Mouse (Mus musculus): ENCODE data around the gene Trpm2. TPM values are rescaled to one million over a fixed set of nuclear protein-coding genes. Genes with fewer than 3 reads are reported as not detected.
"Not testable (repeated sequence)": the region's sequence is repeated elsewhere in the genome, so short reads cannot be mapped to it uniquely, and the experiment has no call there.

Gene Trpm2
- total RNA-seq (2021): 2.4 and 4.8 TPM in 2 replicates
- long read RNA-seq, experiment 1: 0 reads
- long read RNA-seq, experiment 2, partial matches to known transcripts: 1 of 1 reads
- long read RNA-seq, experiment 2, other reads (novel, unspliced or antisense): 0 of 1 reads

GRCm38 (mm10) chr10:77970481-77970880, at the start of gene Trpm2:
Gene Trpm2 (minus strand): TSS chr10:77970563.
- no peak for DNase-seq

GRCm38 (mm10) chr10:78019984-78020383, 49.6 kb upstream of the Trpm2 start:
- DNase-seq: not testable (repeated sequence)

- DNase-seq: no peak
These were observed 48.9 kb upstream of the Trpm2 start for GRCm38 (mm10) chr10:78019291-78019690.

GRCm38 (mm10) chr10:78018797-78019203, 48.4 kb upstream of the Trpm2 start:
- DNase-seq: peak; percentile 90

GRCm38 (mm10) chr10:78016366-78016765, 46.0 kb upstream of the Trpm2 start:
- no peak for DNase-seq

GRCm38 (mm10) chr10:78015489-78015888, 45.1 kb upstream of the Trpm2 start:
- no peak for DNase-seq

- DNase-seq: peak; percentile 56
These were observed 42.5 kb upstream of the Trpm2 start for GRCm38 (mm10) chr10:78012661-78013495.

- DNase-seq: not testable (repeated sequence)
These were observed 40.8 kb upstream of the Trpm2 start for GRCm38 (mm10) chr10:78011116-78011515.

- DNase-seq: no peak
These were observed 40.0 kb upstream of the Trpm2 start for GRCm38 (mm10) chr10:78010335-78010734.

- DNase-seq: no peak
These were observed 39.6 kb upstream of the Trpm2 start, which contains the start of gene Pfkl for GRCm38 (mm10) chr10:78009945-78010293. Gene Pfkl (minus strand): TSS chr10:78010083.

- peak; percentile 99 for DNase-seq
These were observed 39.0 kb upstream of the Trpm2 start for GRCm38 (mm10) chr10:78009184-78009944.

GRCm38 (mm10) chr10:78008169-78008568, 37.8 kb upstream of the Trpm2 start:
- no peak for DNase-seq

GRCm38 (mm10) chr10:78007203-78007602, 36.8 kb upstream of the Trpm2 start:
- DNase-seq: no peak

GRCm38 (mm10) chr10:78005791-78006438, 35.6 kb upstream of the Trpm2 start:
- no peak for DNase-seq

- DNase-seq: no peak
These were observed 34.2 kb upstream of the Trpm2 start for GRCm38 (mm10) chr10:78004479-78005100.

- no peak for DNase-seq
These were observed 32.0 kb upstream of the Trpm2 start for GRCm38 (mm10) chr10:78002316-78002715.

GRCm38 (mm10) chr10:78001796-78002195, 31.4 kb upstream of the Trpm2 start:
- DNase-seq: no peak

GRCm38 (mm10) chr10:78000200-78000599, 29.8 kb upstream of the Trpm2 start:
- no peak for DNase-seq

- no peak for DNase-seq
These were observed 25.3 kb upstream of the Trpm2 start for GRCm38 (mm10) chr10:77995639-77996038.

- DNase-seq: no peak
These were observed 15.4 kb upstream of the Trpm2 start for GRCm38 (mm10) chr10:77985775-77986174.

GRCm38 (mm10) chr10:77984660-77985059, 14.3 kb upstream of the Trpm2 start:
- DNase-seq: peak; percentile 89

All from adrenal gland, postnatal 14 days (tissue).